Mouse (Mus musculus) neural tube, embryonic 11.5 days (tissue): ENCODE data around the gene 6030458C11Rik. TPM values are rescaled to one million over a fixed set of nuclear protein-coding genes. Genes with fewer than 3 reads are reported as not detected.
"Not testable (repeated sequence)": the region's sequence is repeated elsewhere in the genome, so short reads cannot be mapped to it uniquely, and the experiment has no call there.

Experiments used
- ATAC-seq: fragments of 200-750 bp; cut with Nextera tagmentation; 2 replicates; pipeline ENCODE4 v1.8.0; 2017; ENCODE audit warnings: moderate number of reproducible peaks, mild to moderate bottlenecking, moderate TSS enrichment, moderate library complexity; ENCODE audit not compliant: insufficient read depth, low FRiP score, low TSS enrichment
- DNase-seq: peaks from one replicate; pipeline ENCODE4 v3.0.0-alpha.2; 2015; ENCODE audit warnings: low spot score
- H3K27ac ChIP-seq: fragments of 300-500 bp; sonication (generic); 2 replicates; pipeline ENCODE4 v1.5.1; 2014; ENCODE audit warnings: low read depth, mild to moderate bottlenecking, low read length
- H3K27me3 ChIP-seq: fragments of 300-500 bp; sonication (generic); 2 replicates; pipeline ENCODE4 v1.6.1; 2014; ENCODE audit warnings: mild to moderate bottlenecking, low read length, mixed read lengths; ENCODE audit not compliant: control insufficient read depth, insufficient read depth
- H3K36me3 ChIP-seq: fragments of 300-500 bp; sonication (generic); 2 replicates; pipeline ENCODE4 v1.6.1; 2014; ENCODE audit warnings: mild to moderate bottlenecking, low read length, moderate library complexity, mixed read lengths; ENCODE audit not compliant: control insufficient read depth, insufficient read depth
- H3K4me1 ChIP-seq: fragments of 300-500 bp; sonication (generic); 2 replicates; pipeline ENCODE4 v1.6.1; 2014; ENCODE audit warnings: low read length, mixed read lengths; ENCODE audit not compliant: control insufficient read depth, insufficient read depth
- H3K4me2 ChIP-seq: fragments of 300-500 bp; sonication (generic); 2 replicates; pipeline ENCODE4 v1.6.1; 2014; ENCODE audit warnings: low read depth, mild to moderate bottlenecking, moderate library complexity
- H3K4me3 ChIP-seq: fragments of 300-500 bp; sonication (generic); 2 replicates; pipeline ENCODE4 v1.5.1; 2014; ENCODE audit warnings: low read depth, low read length
- H3K9ac ChIP-seq: fragments of 300-500 bp; sonication (generic); 2 replicates; pipeline ENCODE4 v1.6.1; 2014; ENCODE audit warnings: mild to moderate bottlenecking, low read length
- H3K9me3 ChIP-seq: fragments of 300-500 bp; sonication (generic); 2 replicates; pipeline ENCODE4 v1.6.1; 2016; ENCODE audit warnings: low read length; ENCODE audit not compliant: control insufficient read depth
- WGBS: fragments of 180-500 bp; shearing (Covaris S2); extraction: QIAGEN DNeasy Blood & Tissue Kit; methylation state at CpG from one replicate; pipeline ENCODE4 v1.1.7; 2014; 5-methylcytosine and 5-hydroxymethylcytosine counted together
- polyA plus RNA-seq: library from polyadenylated mRNA; unstranded; fragments of >200 nt; fragmentation: Nextera tagmentation; extraction: Ambion mirVana; gene quantifications from 2 replicates; pipeline ENCODE4 v1.2.1, GENCODE M21; 2014

6030458C11Rik gene
- polyA plus RNA-seq, 1 experiment from 2014 or later: 23.5 TPM

- Histone ChIP-seq H3K9ac (no peak overlapping the region), H3K36me3 (peaks cover 6% of the 10 kb centered on the region), H3K9me3 (no peaks in the 10 kb centered on the region), H3K4me2 (no peak overlapping the region), H3K4me3 (no peak overlapping the region), H3K4me1 (no peaks in the 10 kb centered on the region), H3K27me3 (no peaks in the 10 kb centered on the region), H3K27ac (no peak overlapping the region)
- 84% methylated on average over 4 of the region's 4 CpGs for WGBS
- DNase-seq (no peak), ATAC-seq (no peak)
Observed at GRCm38 (mm10) chr15:12805071-12805470, 19.4 kb downstream of the 6030458C11Rik start.

GRCm38 (mm10) chr15:12801142-12801506 is 23.3 kb downstream of the 6030458C11Rik start:
- not testable (repeated sequence) for H3K9me3 ChIP-seq, H3K4me2 ChIP-seq, H3K4me1 ChIP-seq, DNase-seq, H3K36me3 ChIP-seq, H3K27me3 ChIP-seq, H3K4me3 ChIP-seq, ATAC-seq, H3K9ac ChIP-seq, H3K27ac ChIP-seq
- WGBS: 77% methylated on average over 2 of the region's 2 CpGs

- no peak for DNase-seq
- no peak overlapping the region for H3K9ac ChIP-seq
- 58% methylated on average over 15 of the region's 15 CpGs for WGBS
- no peaks in the 10 kb centered on the region for H3K4me1 ChIP-seq
- no peak for ATAC-seq
- H3K4me3 ChIP-seq: no peak overlapping the region
- no peaks in the 10 kb centered on the region for H3K9me3 ChIP-seq
- H3K36me3 ChIP-seq: no peaks in the 10 kb centered on the region
- no peak overlapping the region for H3K4me2 ChIP-seq
- H3K27ac ChIP-seq: no peak overlapping the region
- no peaks in the 10 kb centered on the region for H3K27me3 ChIP-seq
Observed at GRCm38 (mm10) chr15:12800405-12801141, 23.9 kb downstream of the 6030458C11Rik start.

GRCm38 (mm10) chr15:12798043-12798442 is 26.4 kb downstream of the 6030458C11Rik start:
- H3K9me3 ChIP-seq: no peaks in the 10 kb centered on the region
- H3K36me3 ChIP-seq: no peaks in the 10 kb centered on the region
- no peak for ATAC-seq
- no peak overlapping the region for H3K4me2 ChIP-seq
- H3K27ac ChIP-seq: no peak overlapping the region
- 87% methylated on average over 6 of the region's 6 CpGs for WGBS
- no peak for DNase-seq
- no peaks in the 10 kb centered on the region for H3K27me3 ChIP-seq
- no peak overlapping the region for H3K4me3 ChIP-seq
- H3K4me1 ChIP-seq: no peaks in the 10 kb centered on the region
- no peak overlapping the region for H3K9ac ChIP-seq

GRCm38 (mm10) chr15:12795909-12796470 is 28.5 kb downstream of the 6030458C11Rik start:
- ATAC-seq (no peak), DNase-seq (no peak)

GRCm38 (mm10) chr15:12795457-12795894 is 29.0 kb downstream of the 6030458C11Rik start:
- no peaks in the 10 kb centered on the region for H3K4me1 ChIP-seq
- no peak overlapping the region for H3K4me2 ChIP-seq
- H3K36me3 ChIP-seq: no peaks in the 10 kb centered on the region
- no peak overlapping the region for H3K9ac ChIP-seq
- H3K9me3 ChIP-seq: no peaks in the 10 kb centered on the region
- H3K4me3 ChIP-seq: no peak overlapping the region
- 6% methylated on average over 2 of the region's 2 CpGs for WGBS
- H3K27ac ChIP-seq: no peak overlapping the region
- peak; percentile 27; the same call in 1 of the 2 replicates for ATAC-seq
- peak; percentile 53 for DNase-seq
- H3K27me3 ChIP-seq: no peaks in the 10 kb centered on the region

More at GRCm38 (mm10) chr15:12795909-12796470, 28.5 kb downstream of the 6030458C11Rik start:
- no peak overlapping the region for H3K9ac ChIP-seq
- H3K36me3 ChIP-seq: no peaks in the 10 kb centered on the region
- H3K4me2 ChIP-seq: no peak overlapping the region
- H3K4me3 ChIP-seq: no peak overlapping the region
- H3K27me3 ChIP-seq: no peaks in the 10 kb centered on the region
- H3K4me1 ChIP-seq: no peaks in the 10 kb centered on the region
- WGBS: 49% methylated on average over 13 of the region's 13 CpGs
- no peak overlapping the region for H3K27ac ChIP-seq
- no peaks in the 10 kb centered on the region for H3K9me3 ChIP-seq

GRCm38 (mm10) chr15:12794311-12794710 is 30.1 kb downstream of the 6030458C11Rik start:
- no peak for ATAC-seq
- no peaks in the 10 kb centered on the region for H3K27me3 ChIP-seq
- H3K4me3 ChIP-seq: no peak overlapping the region
- H3K4me1 ChIP-seq: no peaks in the 10 kb centered on the region
- H3K9ac ChIP-seq: no peak overlapping the region
- DNase-seq: no peak
- WGBS: 66% methylated on average over 6 of the region's 6 CpGs
- H3K4me2 ChIP-seq: no peak overlapping the region
- H3K27ac ChIP-seq: no peak overlapping the region
- H3K36me3 ChIP-seq: no peaks in the 10 kb centered on the region
- no peaks in the 10 kb centered on the region for H3K9me3 ChIP-seq

- Histone ChIP-seq H3K9me3 (no peaks in the 10 kb centered on the region), H3K9ac (no peak overlapping the region), H3K27me3 (no peaks in the 10 kb centered on the region), H3K4me2 (no peak overlapping the region), H3K36me3 (no peaks in the 10 kb centered on the region), H3K4me1 (no peaks in the 10 kb centered on the region), H3K27ac (no peak overlapping the region), H3K4me3 (no peak overlapping the region)
- DNase-seq: no peak
- no peak for ATAC-seq
- WGBS: 15% methylated on average over 10 of the region's 10 CpGs
Observed at GRCm38 (mm10) chr15:12789406-12789867, 35.0 kb downstream of the 6030458C11Rik start.

GRCm38 (mm10) chr15:12788536-12788935 is 35.9 kb downstream of the 6030458C11Rik start:
- WGBS: 82% methylated on average over 5 of the region's 5 CpGs
- no peak for ATAC-seq
- Histone ChIP-seq H3K36me3 (no peaks in the 10 kb centered on the region), H3K4me2 (no peak overlapping the region), H3K9ac (no peak overlapping the region), H3K4me1 (no peaks in the 10 kb centered on the region), H3K27me3 (no peaks in the 10 kb centered on the region), H3K9me3 (no peaks in the 10 kb centered on the region), H3K27ac (no peak overlapping the region), H3K4me3 (no peak overlapping the region)
- no peak for DNase-seq
